Mouse (Mus musculus) right cerebral cortex, adult 18-20 months (tissue): Measurements from ENCODE around the gene Vipr1.

Experiments used
- DNase-seq: peaks from one replicate; pipeline ENCODE4 v3.0.0; 2022; ENCODE audit warnings: mixed read lengths

Vipr1 gene

GRCm38 (mm10) chr9:121681191-121681590 lies 38.7 kb downstream of the Vipr1 start:
- no peak for DNase-seq

GRCm38 (mm10) chr9:121682037-121682680 lies 39.6 kb downstream of the Vipr1 start:
- no peak for DNase-seq

- no peak for DNase-seq
These were observed 42.2 kb downstream of the Vipr1 start for GRCm38 (mm10) chr9:121684702-121685101.

GRCm38 (mm10) chr9:121690200-121690651 lies 47.7 kb downstream of the Vipr1 start:
- peak; percentile 70 for DNase-seq

GRCm38 (mm10) chr9:121690734-121691133 lies 48.2 kb downstream of the Vipr1 start:
- DNase-seq = no peak

- no peak for DNase-seq
These were observed 52.2 kb downstream of the Vipr1 start for GRCm38 (mm10) chr9:121694736-121695135.

- DNase-seq = no peak
These were observed 54.1 kb downstream of the Vipr1 start for GRCm38 (mm10) chr9:121696626-121697025.

GRCm38 (mm10) chr9:121697150-121698049 lies 54.9 kb downstream of the Vipr1 start:
- DNase-seq = no peak

- DNase-seq = no peak
These were observed 61.7 kb downstream of the Vipr1 start for GRCm38 (mm10) chr9:121704261-121704645.

- peak; percentile 92 for DNase-seq
These were observed 62.4 kb downstream of the Vipr1 start, which contains the start of gene Sec22c for GRCm38 (mm10) chr9:121704646-121705625. Gene Sec22c (minus strand): TSS chr9:121705490.

GRCm38 (mm10) chr9:121706029-121706675 lies 63.6 kb downstream of the Vipr1 start:
- DNase-seq = no peak

GRCm38 (mm10) chr9:121707801-121708200 lies 65.3 kb downstream of the Vipr1 start:
- DNase-seq = no peak

- DNase-seq = no peak
These were observed 66.3 kb downstream of the Vipr1 start for GRCm38 (mm10) chr9:121708506-121709486.

GRCm38 (mm10) chr9:121709898-121710583 lies 67.5 kb downstream of the Vipr1 start, which contains the start of gene Ss18l2:
Gene Ss18l2 (plus strand): TSS chr9:121710329.
- DNase-seq = peak; percentile 98

GRCm38 (mm10) chr9:121710584-121710975 lies 68.1 kb downstream of the Vipr1 start:
- DNase-seq = no peak

GRCm38 (mm10) chr9:121717048-121717447 lies 74.5 kb downstream of the Vipr1 start:
- no peak for DNase-seq

- no peak for DNase-seq
These were observed 75.7 kb downstream of the Vipr1 start for GRCm38 (mm10) chr9:121718070-121718705.

GRCm38 (mm10) chr9:121718792-121719318 lies 76.3 kb downstream of the Vipr1 start, which contains the start of gene Nktr:
Gene Nktr (plus strand): TSS chr9:121719169.
- peak; percentile 99 for DNase-seq
